Mouse (Mus musculus): ENCODE measurements at regions not wholly inside any gene's neighbourhood (a gene's known extent, or its start where the extent isn't known, plus 50 kb on each side); places are given as distances from the start of the nearest gene placed in this dataset.

GRCm38 (mm10) chr11:18262901-18263300 lies 309.2 kb upstream of the Etaa1 start:
- intact Hi-C loops (cut with DNase I) = no loop called here
- no peak for DNase-seq

- intact Hi-C loops (cut with DNase I) = no loop called here
- DNase-seq = no peak
Observed at GRCm38 (mm10) chr11:18249236-18249635, 295.6 kb upstream of the Etaa1 start.

- no peak for DNase-seq
- intact Hi-C loops (cut with DNase I) = no loop called here
Observed at GRCm38 (mm10) chr11:18216762-18217161, 263.1 kb upstream of the Etaa1 start.

- intact Hi-C loops (cut with DNase I) = no loop called here
Observed at GRCm38 (mm10) chr11:18173028-18173427, 219.4 kb upstream of the Etaa1 start.

GRCm38 (mm10) chr11:18171207-18171776 lies 217.6 kb upstream of the Etaa1 start:
- no peak for DNase-seq
- intact Hi-C loops (cut with DNase I) = no loop called here

More at GRCm38 (mm10) chr11:18173028-18173427, 219.4 kb upstream of the Etaa1 start:
- no peak for DNase-seq

GRCm38 (mm10) chr11:18165609-18166347 lies 212.1 kb upstream of the Etaa1 start:
- intact Hi-C loops (cut with DNase I) = no loop called here
- no peak for DNase-seq

GRCm38 (mm10) chr11:18164025-18164423 lies 210.3 kb upstream of the Etaa1 start:
- no peak for DNase-seq
- intact Hi-C loops (cut with DNase I) = no loop called here

- intact Hi-C loops (cut with DNase I) = no loop called here
- DNase-seq = no peak
Observed at GRCm38 (mm10) chr11:18163156-18164024, 209.7 kb upstream of the Etaa1 start.

- intact Hi-C loops (cut with DNase I) = no loop called here
- DNase-seq = no peak
Observed at GRCm38 (mm10) chr11:18156506-18156905, 202.8 kb upstream of the Etaa1 start.

- intact Hi-C loops (cut with DNase I) = loop anchor here (5.0 kb wide), 3 partner anchors 725 to 1610 kb away; no protein-coding TSS in a partner anchor
- DNase-seq = peak; percentile 70 to 77
Observed at GRCm38 (mm10) chr11:18151788-18152563, 198.3 kb upstream of the Etaa1 start.

- intact Hi-C loops (cut with DNase I) = loop anchor here (5.0 kb wide), 3 partner anchors 726 to 1611 kb away; no protein-coding TSS in a partner anchor
- no peak for DNase-seq
Observed at GRCm38 (mm10) chr11:18151369-18151768, 197.7 kb upstream of the Etaa1 start.

- intact Hi-C loops (cut with DNase I) = no loop called here
- DNase-seq = no peak
Observed at GRCm38 (mm10) chr11:18127488-18127887, 173.8 kb upstream of the Etaa1 start.

- peak; percentile 2 to 5 for DNase-seq
- intact Hi-C loops (cut with DNase I) = no loop called here
Observed at GRCm38 (mm10) chr11:18123031-18123430, 169.4 kb upstream of the Etaa1 start.

GRCm38 (mm10) chr11:18122616-18123015 lies 168.9 kb upstream of the Etaa1 start:
- intact Hi-C loops (cut with DNase I) = no loop called here
- no peak for DNase-seq

- intact Hi-C loops (cut with DNase I) = no loop called here
- DNase-seq = peak; percentile 47 to 48
Observed at GRCm38 (mm10) chr11:18115693-18116450, 162.2 kb upstream of the Etaa1 start.

- no peak for DNase-seq
- intact Hi-C loops (cut with DNase I) = no loop called here
Observed at GRCm38 (mm10) chr11:18102841-18103240, 149.2 kb upstream of the Etaa1 start.

GRCm38 (mm10) chr11:18075840-18076435 lies 122.3 kb upstream of the Etaa1 start:
- intact Hi-C loops (cut with DNase I) = no loop called here
- DNase-seq = no peak

- intact Hi-C loops (cut with DNase I) = no loop called here
- DNase-seq = peak; percentile 24 to 43
Observed at GRCm38 (mm10) chr11:18070586-18071306, 117.1 kb upstream of the Etaa1 start.

- intact Hi-C loops (cut with DNase I) = no loop called here
- no peak for DNase-seq
Observed at GRCm38 (mm10) chr11:18070032-18070374, 116.3 kb upstream of the Etaa1 start.
